Mouse (Mus musculus): ENCODE measurements around the gene Sla2.

DNA sequence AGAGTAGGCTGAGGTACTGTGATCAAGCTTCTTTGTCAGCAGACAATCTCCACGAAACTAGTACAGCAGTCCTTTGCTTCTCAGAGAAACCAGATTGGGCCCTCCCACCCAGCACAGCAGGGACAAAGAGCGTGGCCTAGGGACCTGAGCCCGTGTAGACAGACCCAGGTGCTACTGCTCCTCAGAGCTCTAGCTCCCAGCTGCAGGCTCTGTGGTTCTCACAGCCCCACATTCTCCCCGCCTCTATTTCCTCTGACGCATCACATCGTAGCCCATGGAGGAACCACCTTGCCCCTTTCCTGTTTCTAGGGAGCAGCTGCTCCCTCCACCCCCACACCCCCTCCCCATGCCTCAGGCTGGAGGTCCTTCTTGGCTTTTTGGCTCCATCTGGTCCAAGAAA, at the start of gene Sla2:
- TF ChIP-seq CTCF (IDR thresholded peaks at IDR 0.05; ENCODE audit: borderline replicate concordance, insufficient read depth, low read length): no peak
- no peak for TF ChIP-seq POLR2A (IDR thresholded peaks at IDR 0.05; ENCODE audit: low read depth, low read length)
